Mouse (Mus musculus): ENCODE data around the gene Glrp1. TPM values are rescaled to one million over a fixed set of nuclear protein-coding genes. Genes with fewer than 3 reads are reported as not detected.
A peak's percentile ranks its signal among the peaks of the same experiment; 100 is the strongest.

Gene Glrp1
- polyA plus RNA-seq (2015; fragmentation: Nextera tagmentation; extraction: Ambion mirVana) = not detected in 2 replicates

GRCm38 (mm10) chr1:88509789-88510188, at the start of gene Glrp1:
Glrp1 (minus strand) TSS chr1:88510066.
- no peak within 1 kb of the TSS for H3K27ac ChIP-seq (ENCODE audit: low read depth, low read length)
- H3K4me2 ChIP-seq (replicated peaks; ENCODE audit: low read depth) = no peak within 1 kb of the TSS
- no peak within 1 kb of the TSS for H3K4me3 ChIP-seq (ENCODE audit: low read depth, low read length)
- no peaks in the 10 kb centered on the region for H3K9me3 ChIP-seq (ENCODE audit: control insufficient read depth)
- H3K36me3 ChIP-seq (ENCODE audit: control insufficient read depth, insufficient read depth) = no peaks in the 10 kb centered on the region
- WGBS = 57% methylated on average over 8 of the region's 8 CpGs
- no peak for TF ChIP-seq CTCF (IDR thresholded peaks at IDR 0.05; ENCODE audit: low read depth)
- no peak within 1 kb of the TSS for H3K9ac ChIP-seq (ENCODE audit: low read depth, low read length)
- H3K4me1 ChIP-seq (replicated peaks; ENCODE audit: control insufficient read depth, insufficient read depth, low read length) = no peaks in the 10 kb centered on the region
- H3K27me3 ChIP-seq (replicated peaks; ENCODE audit: control insufficient read depth, insufficient read depth, low read length) = peaks cover 10% of the 10 kb centered on the region; the same call in 1 of the 2 replicates
- no peak for ATAC-seq

GRCm38 (mm10) chr1:88559258-88559657, 49.4 kb upstream of the Glrp1 start:
- no peak overlapping the region for H3K27ac ChIP-seq (ENCODE audit: low read depth, low read length)

GRCm38 (mm10) chr1:88558793-88559192, 48.9 kb upstream of the Glrp1 start:
- no peak overlapping the region for H3K27ac ChIP-seq (ENCODE audit: low read depth, low read length)
- TF ChIP-seq CTCF (IDR thresholded peaks at IDR 0.05; ENCODE audit: low read depth) = no peak
- H3K36me3 ChIP-seq (ENCODE audit: control insufficient read depth, insufficient read depth) = no peaks in the 10 kb centered on the region
- H3K27me3 ChIP-seq (replicated peaks; ENCODE audit: control insufficient read depth, insufficient read depth, low read length) = no peaks in the 10 kb centered on the region
- no peak overlapping the region for H3K9ac ChIP-seq (ENCODE audit: low read depth, low read length)
- H3K4me3 ChIP-seq (ENCODE audit: low read depth, low read length) = no peak overlapping the region
- H3K4me1 ChIP-seq (replicated peaks; ENCODE audit: control insufficient read depth, insufficient read depth, low read length) = no peaks in the 10 kb centered on the region
- H3K4me2 ChIP-seq (replicated peaks; ENCODE audit: low read depth) = no peak overlapping the region
- H3K9me3 ChIP-seq (ENCODE audit: control insufficient read depth) = no peaks in the 10 kb centered on the region
- ATAC-seq = no peak

More at GRCm38 (mm10) chr1:88559258-88559657, 49.4 kb upstream of the Glrp1 start:
- H3K4me2 ChIP-seq (replicated peaks; ENCODE audit: low read depth) = no peak overlapping the region
- WGBS = 21% methylated on average over 7 of the region's 7 CpGs
- 0 out of 2 replicates have a peak, but pooled peaks have one; percentile 19 for ATAC-seq
- H3K4me1 ChIP-seq (replicated peaks; ENCODE audit: control insufficient read depth, insufficient read depth, low read length) = no peaks in the 10 kb centered on the region
- no peak overlapping the region for H3K9ac ChIP-seq (ENCODE audit: low read depth, low read length)
- no peaks in the 10 kb centered on the region for H3K36me3 ChIP-seq (ENCODE audit: control insufficient read depth, insufficient read depth)
- no peak for TF ChIP-seq CTCF (IDR thresholded peaks at IDR 0.05; ENCODE audit: low read depth)
- H3K9me3 ChIP-seq (ENCODE audit: control insufficient read depth) = no peaks in the 10 kb centered on the region
- no peaks in the 10 kb centered on the region for H3K27me3 ChIP-seq (replicated peaks; ENCODE audit: control insufficient read depth, insufficient read depth, low read length)
- no peak overlapping the region for H3K4me3 ChIP-seq (ENCODE audit: low read depth, low read length)

GRCm38 (mm10) chr1:88556401-88556800, 46.5 kb upstream of the Glrp1 start:
- Histone ChIP-seq H3K4me1 (replicated peaks; ENCODE audit: control insufficient read depth, insufficient read depth, low read length) (no peaks in the 10 kb centered on the region), H3K4me2 (replicated peaks; ENCODE audit: low read depth) (no peak overlapping the region), H3K27me3 (replicated peaks; ENCODE audit: control insufficient read depth, insufficient read depth, low read length) (no peaks in the 10 kb centered on the region), H3K4me3 (ENCODE audit: low read depth, low read length) (no peak overlapping the region), H3K9me3 (ENCODE audit: control insufficient read depth) (no peaks in the 10 kb centered on the region), H3K36me3 (ENCODE audit: control insufficient read depth, insufficient read depth) (no peaks in the 10 kb centered on the region), H3K27ac (ENCODE audit: low read depth, low read length) (no peak overlapping the region), H3K9ac (ENCODE audit: low read depth, low read length) (no peak overlapping the region)
- WGBS = 90% methylated on average over 11 of the region's 11 CpGs
- no peak for ATAC-seq
- TF ChIP-seq CTCF (IDR thresholded peaks at IDR 0.05; ENCODE audit: low read depth) = no peak

GRCm38 (mm10) chr1:88553500-88554187, 43.8 kb upstream of the Glrp1 start:
- Histone ChIP-seq H3K36me3 (ENCODE audit: control insufficient read depth, insufficient read depth) (no peaks in the 10 kb centered on the region), H3K4me2 (replicated peaks; ENCODE audit: low read depth) (no peak overlapping the region), H3K27me3 (replicated peaks; ENCODE audit: control insufficient read depth, insufficient read depth, low read length) (no peaks in the 10 kb centered on the region), H3K4me3 (ENCODE audit: low read depth, low read length) (no peak overlapping the region), H3K9ac (ENCODE audit: low read depth, low read length) (no peak overlapping the region), H3K9me3 (ENCODE audit: control insufficient read depth) (no peaks in the 10 kb centered on the region), H3K27ac (ENCODE audit: low read depth, low read length) (no peak overlapping the region), H3K4me1 (replicated peaks; ENCODE audit: control insufficient read depth, insufficient read depth, low read length) (no peaks in the 10 kb centered on the region)
- ATAC-seq = no peak
- TF ChIP-seq CTCF (IDR thresholded peaks at IDR 0.05; ENCODE audit: low read depth) = no peak
- WGBS = 53% methylated on average over 7 of the region's 7 CpGs

GRCm38 (mm10) chr1:88549263-88549662, 39.4 kb upstream of the Glrp1 start:
- no peak overlapping the region for H3K4me3 ChIP-seq (ENCODE audit: low read depth, low read length)
- H3K4me2 ChIP-seq (replicated peaks; ENCODE audit: low read depth) = no peak overlapping the region
- 90% methylated on average over 1 of the region's 1 CpGs for WGBS
- no peaks in the 10 kb centered on the region for H3K9me3 ChIP-seq (ENCODE audit: control insufficient read depth)
- no peaks in the 10 kb centered on the region for H3K27me3 ChIP-seq (replicated peaks; ENCODE audit: control insufficient read depth, insufficient read depth, low read length)
- no peaks in the 10 kb centered on the region for H3K36me3 ChIP-seq (ENCODE audit: control insufficient read depth, insufficient read depth)
- H3K27ac ChIP-seq (ENCODE audit: low read depth, low read length) = no peak overlapping the region
- no peak for TF ChIP-seq CTCF (IDR thresholded peaks at IDR 0.05; ENCODE audit: low read depth)
- ATAC-seq = no peak
- no peak overlapping the region for H3K9ac ChIP-seq (ENCODE audit: low read depth, low read length)
- H3K4me1 ChIP-seq (replicated peaks; ENCODE audit: control insufficient read depth, insufficient read depth, low read length) = no peaks in the 10 kb centered on the region
